Mouse (Mus musculus): ENCODE results near the gene Cacng3. TPM values are rescaled to one million over a fixed set of nuclear protein-coding genes. Genes with fewer than 3 reads are reported as not detected.

Gene Cacng3
- polyA plus RNA-seq, 1 experiment = not detected

- Histone ChIP-seq H3K79me2 (ENCODE audit: control insufficient read depth, insufficient read depth) (no peaks in the 10 kb centered on the region), H3K36me3 (ENCODE audit: control insufficient read depth, insufficient read depth) (no peaks in the 10 kb centered on the region), H3K27me3 (ENCODE audit: control insufficient read depth, insufficient read depth, insufficient read length) (no peaks in the 10 kb centered on the region), H3K79me3 (ENCODE audit: low read depth) (no peaks in the 10 kb centered on the region), H3K4me3 (ENCODE audit: insufficient read depth, poor library complexity, severe bottlenecking) (no peak overlapping the region), H3ac (ENCODE audit: control insufficient read depth, insufficient read length, low read depth) (no peak overlapping the region)
- TF ChIP-seq USF1 (IDR thresholded peaks at IDR 0.05; ENCODE audit: low read depth) (no peak), CEBPB (IDR thresholded peaks at IDR 0.05; ENCODE audit: low read depth) (no peak), CTCF (IDR thresholded peaks at IDR 0.05; ENCODE audit: control insufficient read depth, insufficient read depth, insufficient read length) (no peak), MAX (IDR thresholded peaks at IDR 0.05) (no peak), FOSL1 (IDR thresholded peaks at IDR 0.05; ENCODE audit: insufficient read depth, low read length, poor library complexity, severe bottlenecking) (no peak), MYOD1 (IDR thresholded peaks at IDR 0.05; ENCODE audit: control insufficient read depth, insufficient read length, low read depth) (no peak), MYOG (IDR thresholded peaks at IDR 0.05; ENCODE audit: control insufficient read depth, extremely low read depth, insufficient read length) (no peak)
These were observed 109.3 kb downstream of the Cacng3 start for GRCm38 (mm10) chr7:122779601-122780000.

GRCm38 (mm10) chr7:122789929-122790328 lies 119.6 kb downstream of the Cacng3 start:
- H3K36me3 ChIP-seq (ENCODE audit: control insufficient read depth, insufficient read depth) = no peaks in the 10 kb centered on the region
- TF ChIP-seq CEBPB (IDR thresholded peaks at IDR 0.05; ENCODE audit: low read depth) (no peak), FOSL1 (IDR thresholded peaks at IDR 0.05; ENCODE audit: insufficient read depth, low read length, poor library complexity, severe bottlenecking) (no peak), MYOD1 (IDR thresholded peaks at IDR 0.05; ENCODE audit: control insufficient read depth, insufficient read length, low read depth) (no peak), MAX (IDR thresholded peaks at IDR 0.05) (no peak), USF1 (IDR thresholded peaks at IDR 0.05; ENCODE audit: low read depth) (no peak)
- no peaks in the 10 kb centered on the region for H3K79me2 ChIP-seq (ENCODE audit: control insufficient read depth, insufficient read depth)

GRCm38 (mm10) chr7:122793655-122794346 lies 123.5 kb downstream of the Cacng3 start:
- Histone ChIP-seq H3K79me2 (ENCODE audit: control insufficient read depth, insufficient read depth) (no peaks in the 10 kb centered on the region), H3K4me3 (ENCODE audit: insufficient read depth, poor library complexity, severe bottlenecking) (no peak overlapping the region), H3K79me3 (ENCODE audit: low read depth) (no peaks in the 10 kb centered on the region), H3K36me3 (ENCODE audit: control insufficient read depth, insufficient read depth) (no peaks in the 10 kb centered on the region), H3K27me3 (ENCODE audit: control insufficient read depth, insufficient read depth, insufficient read length) (peaks cover 6% of the 10 kb centered on the region), H3ac (ENCODE audit: control insufficient read depth, insufficient read length, low read depth) (no peak overlapping the region)
- TF ChIP-seq CEBPB (IDR thresholded peaks at IDR 0.05; ENCODE audit: low read depth) (no peak), MYOD1 (IDR thresholded peaks at IDR 0.05; ENCODE audit: control insufficient read depth, insufficient read length, low read depth) (no peak), CTCF (IDR thresholded peaks at IDR 0.05; ENCODE audit: control insufficient read depth, insufficient read depth, insufficient read length) (no peak), FOSL1 (IDR thresholded peaks at IDR 0.05; ENCODE audit: insufficient read depth, low read length, poor library complexity, severe bottlenecking) (no peak), USF1 (IDR thresholded peaks at IDR 0.05; ENCODE audit: low read depth) (no peak), MAX (IDR thresholded peaks at IDR 0.05) (no peak), MYOG (IDR thresholded peaks at IDR 0.05; ENCODE audit: control insufficient read depth, extremely low read depth, insufficient read length) (no peak)

More at GRCm38 (mm10) chr7:122789929-122790328, 119.6 kb downstream of the Cacng3 start:
- no peak overlapping the region for H3K4me3 ChIP-seq (ENCODE audit: insufficient read depth, poor library complexity, severe bottlenecking)
- no peaks in the 10 kb centered on the region for H3K79me3 ChIP-seq (ENCODE audit: low read depth)
- peaks cover 6% of the 10 kb centered on the region for H3K27me3 ChIP-seq (ENCODE audit: control insufficient read depth, insufficient read depth, insufficient read length)
- H3ac ChIP-seq (ENCODE audit: control insufficient read depth, insufficient read length, low read depth) = no peak overlapping the region

- H3K79me2 ChIP-seq (ENCODE audit: control insufficient read depth, insufficient read depth) = no peaks in the 10 kb centered on the region
- TF ChIP-seq CEBPB (IDR thresholded peaks at IDR 0.05; ENCODE audit: low read depth) = no peak
- no peak for TF ChIP-seq CTCF (IDR thresholded peaks at IDR 0.05; ENCODE audit: control insufficient read depth, insufficient read depth, insufficient read length)
- no peak for TF ChIP-seq USF1 (IDR thresholded peaks at IDR 0.05; ENCODE audit: low read depth)
- TF ChIP-seq FOSL1 (IDR thresholded peaks at IDR 0.05; ENCODE audit: insufficient read depth, low read length, poor library complexity, severe bottlenecking) = no peak
- no peak for TF ChIP-seq MYOG (IDR thresholded peaks at IDR 0.05; ENCODE audit: control insufficient read depth, extremely low read depth, insufficient read length)
- no peak for TF ChIP-seq MAX (IDR thresholded peaks at IDR 0.05)
- no peak for TF ChIP-seq MYOD1 (IDR thresholded peaks at IDR 0.05; ENCODE audit: control insufficient read depth, insufficient read length, low read depth)
- H3K4me3 ChIP-seq (ENCODE audit: insufficient read depth, poor library complexity, severe bottlenecking) = no peak overlapping the region
- H3K27me3 ChIP-seq (ENCODE audit: control insufficient read depth, insufficient read depth, insufficient read length) = peaks cover 3% of the 10 kb centered on the region
- no peaks in the 10 kb centered on the region for H3K79me3 ChIP-seq (ENCODE audit: low read depth)
- H3K36me3 ChIP-seq (ENCODE audit: control insufficient read depth, insufficient read depth) = no peaks in the 10 kb centered on the region
- H3ac ChIP-seq (ENCODE audit: control insufficient read depth, insufficient read length, low read depth) = no peak overlapping the region
These were observed 124.8 kb downstream of the Cacng3 start for GRCm38 (mm10) chr7:122795140-122795539.

- no peaks in the 10 kb centered on the region for H3K36me3 ChIP-seq (ENCODE audit: control insufficient read depth, insufficient read depth)
- peaks cover 5% of the 10 kb centered on the region for H3K27me3 ChIP-seq (ENCODE audit: control insufficient read depth, insufficient read depth, insufficient read length)
- H3K4me3 ChIP-seq (ENCODE audit: insufficient read depth, poor library complexity, severe bottlenecking) = no peak overlapping the region
- no peak overlapping the region for H3ac ChIP-seq (ENCODE audit: control insufficient read depth, insufficient read length, low read depth)
- no peak for TF ChIP-seq MAX (IDR thresholded peaks at IDR 0.05)
- TF ChIP-seq CEBPB (IDR thresholded peaks at IDR 0.05; ENCODE audit: low read depth) = no peak
- TF ChIP-seq USF1 (IDR thresholded peaks at IDR 0.05; ENCODE audit: low read depth) = no peak
- no peak for TF ChIP-seq FOSL1 (IDR thresholded peaks at IDR 0.05; ENCODE audit: insufficient read depth, low read length, poor library complexity, severe bottlenecking)
- TF ChIP-seq MYOD1 (IDR thresholded peaks at IDR 0.05; ENCODE audit: control insufficient read depth, insufficient read length, low read depth) = no peak
- TF ChIP-seq CTCF (IDR thresholded peaks at IDR 0.05; ENCODE audit: control insufficient read depth, insufficient read depth, insufficient read length) = no peak
- TF ChIP-seq MYOG (IDR thresholded peaks at IDR 0.05; ENCODE audit: control insufficient read depth, extremely low read depth, insufficient read length) = no peak
- no peaks in the 10 kb centered on the region for H3K79me2 ChIP-seq (ENCODE audit: control insufficient read depth, insufficient read depth)
- H3K79me3 ChIP-seq (ENCODE audit: low read depth) = no peaks in the 10 kb centered on the region
These were observed 130.5 kb downstream of the Cacng3 start for GRCm38 (mm10) chr7:122800821-122801220.

Data from C2C12 (cell line).